Mouse (Mus musculus) embryonic stem cell, embryonic (primary cell): ENCODE measurements at regions not wholly inside any gene's neighbourhood (a gene's known extent, or its start where the extent isn't known, plus 50 kb on each side); places are given as distances from the start of the nearest gene placed in this dataset.

Experiments used
- CTCF ChIA-PET, 4 experiments: fragments of 300-600 bp in 2 of 4; fragments of 350-600 bp in 2 of 4; sonication (Branson Sonifier 250); formaldehyde crosslinking; loops; one replicate each; lab custom pipeline; 2022; ENCODE audit warnings: inconsistent platforms in 2 of 4; lab: Charles Lee
- POLR2A ChIA-PET, 4 experiments: fragments of 300-600 bp in 2 of 4; fragments of 350-600 bp in 2 of 4; sonication (Branson Sonifier 250); formaldehyde crosslinking; loops; one replicate each; lab custom pipeline; 2022; ENCODE audit warnings: antibody characterized with exemption in 4 of 4, inconsistent platforms in 1 of 4; lab: Charles Lee

DNA sequence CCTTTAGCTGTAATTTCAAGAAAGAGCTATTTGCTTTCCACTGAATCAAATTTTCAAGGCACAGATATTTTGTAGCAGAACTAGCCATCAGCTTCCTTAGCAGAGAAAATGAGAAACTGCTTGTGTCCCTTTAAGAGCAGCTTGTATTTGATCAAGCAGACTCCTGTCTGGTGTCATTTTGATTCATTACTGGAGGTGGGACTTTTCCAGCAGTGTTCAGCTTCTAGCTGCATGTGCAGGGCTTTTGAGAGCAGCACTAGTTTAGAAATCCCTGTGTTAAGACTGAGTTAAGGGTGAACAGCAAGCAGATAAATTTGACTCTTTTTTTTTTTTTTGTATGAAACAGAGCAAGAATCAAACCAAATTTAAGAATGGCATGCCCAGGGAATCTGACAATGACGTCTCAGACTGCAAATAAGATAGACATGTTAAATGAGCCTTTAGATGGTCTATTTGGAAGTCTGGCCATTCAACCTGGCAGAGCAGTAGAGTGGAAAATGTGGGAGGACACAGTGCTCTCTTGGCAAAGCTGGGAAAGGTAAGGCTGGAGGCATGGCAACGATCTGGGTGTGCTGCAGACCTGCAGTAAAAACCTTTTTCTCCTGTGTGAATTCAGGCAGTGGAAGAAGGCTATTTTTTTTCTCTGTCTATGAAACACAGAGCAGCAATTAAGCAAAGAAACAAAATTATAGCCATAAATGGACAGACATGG, 419.9 kb upstream of the Dmd start:
- CTCF ChIA-PET: no interaction called here
- POLR2A ChIA-PET: no interaction called here

DNA sequence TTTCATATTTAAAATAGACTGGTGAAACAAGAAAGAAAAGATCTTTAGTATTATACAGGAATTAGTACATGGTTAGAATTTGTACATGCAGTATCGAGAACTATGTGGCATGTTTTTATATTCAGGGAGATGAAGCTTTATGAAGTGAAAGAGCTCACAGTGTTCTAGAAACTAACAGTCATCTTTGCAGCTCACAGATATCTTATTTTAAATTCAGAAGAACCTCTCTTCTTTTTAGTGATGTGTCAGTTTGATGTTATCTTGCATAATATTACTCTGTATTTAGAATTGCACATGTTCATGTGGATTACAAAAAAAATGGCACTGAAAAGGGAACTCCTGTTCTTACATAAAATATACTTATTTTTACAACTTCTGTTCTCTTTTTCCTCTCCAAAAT, 377.1 kb upstream of the Dmd start:
- POLR2A ChIA-PET: no interaction called here
- CTCF ChIA-PET: no interaction called here

DNA sequence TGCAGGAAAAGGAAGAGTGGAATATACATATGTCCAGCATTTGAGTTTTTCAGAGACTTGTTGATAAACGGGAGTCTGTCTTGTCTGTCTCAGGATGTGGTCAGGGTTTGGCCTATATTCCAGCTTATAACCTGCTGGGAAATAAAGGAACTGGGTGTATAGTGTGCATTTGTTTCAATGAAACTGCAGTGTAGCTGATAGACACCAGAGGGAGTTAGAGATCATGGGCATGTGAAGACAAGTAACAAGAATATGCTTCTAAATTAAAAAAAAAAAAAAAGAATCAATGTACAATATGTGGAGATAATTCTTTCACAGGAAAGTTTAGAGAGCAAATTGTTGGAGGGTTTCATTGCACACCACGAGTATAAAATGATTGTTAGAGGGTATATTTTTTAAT, 335.3 kb upstream of the Dmd start:
- POLR2A ChIA-PET: no interaction called here

DNA sequence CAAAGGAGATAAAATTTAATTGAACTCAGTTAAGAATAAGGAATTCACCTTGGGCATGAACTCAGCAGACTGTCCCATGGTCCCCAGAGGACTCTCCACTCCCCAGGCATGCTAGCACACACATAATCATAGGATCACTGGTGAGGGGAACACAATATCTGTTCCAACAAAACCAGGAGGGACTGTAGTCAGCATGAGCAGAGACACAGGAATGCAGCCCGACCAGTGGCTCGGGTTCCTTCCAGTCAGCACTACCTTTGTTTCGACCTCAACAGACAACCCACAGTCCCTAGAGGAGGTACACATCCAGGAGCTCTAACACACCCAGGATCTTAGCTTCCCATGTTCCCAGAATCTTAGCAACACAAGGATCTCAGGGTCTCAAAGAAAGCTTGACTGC, 298.3 kb upstream of the Dmd start:
- ChIA-PET POLR2A (no interaction called here), CTCF (no interaction called here)

More for the DNA sequence above, 335.3 kb upstream of the Dmd start:
- CTCF ChIA-PET: interaction anchor here in 2 of 4 experiments (0.7 kb wide), 2 partner anchors 20 to 254 kb away, joined by 3 to 4 read pairs; no protein-coding TSS in a partner anchor
